Mouse (Mus musculus): ENCODE measurements around the gene Fubp1. TPM values are rescaled to one million over a fixed set of nuclear protein-coding genes. Genes with fewer than 3 reads are reported as not detected.
"Not testable (repeated sequence)": the region's sequence is repeated elsewhere in the genome, so short reads cannot be mapped to it uniquely, and the experiment has no call there.

Gene Fubp1
- polyA plus RNA-seq, 1 experiment, result 406 TPM

GRCm38 (mm10) chr3:152190679-152191477 lies 19.3 kb upstream of the Fubp1 start:
- TF ChIP-seq CTCF (IDR thresholded peaks at IDR 0.05; ENCODE audit: low read depth, low read length) (no peak), EP300 (IDR thresholded peaks at IDR 0.05; ENCODE audit: insufficient read depth, low read depth, low read length) (no peak), POLR2A (IDR thresholded peaks at IDR 0.05; ENCODE audit: insufficient read depth, low read length) (no peak)
- H3K9ac ChIP-seq (ENCODE audit: low read depth, poor library complexity, severe bottlenecking), result no peak overlapping the region
- no peaks in the 10 kb centered on the region for H3K4me1 ChIP-seq (ENCODE audit: control insufficient read depth, insufficient read depth, low read length)
- H3K36me3 ChIP-seq (ENCODE audit: control insufficient read depth, insufficient read depth, low read length, poor library complexity, severe bottlenecking), result no peaks in the 10 kb centered on the region
- no peak overlapping the region for H3K27ac ChIP-seq (ENCODE audit: insufficient read depth, low read length)
- no peak overlapping the region for H3K4me3 ChIP-seq (ENCODE audit: low read depth, low read length)
- H3K27me3 ChIP-seq (ENCODE audit: control insufficient read depth, insufficient read depth, low read length, poor library complexity, severe bottlenecking), result no peaks in the 10 kb centered on the region; the same call in 1 of the 2 replicates
- no peaks in the 10 kb centered on the region for H3K9me3 ChIP-seq (replicated peaks; ENCODE audit: control insufficient read depth, insufficient read depth, low read length, poor library complexity, severe bottlenecking)

GRCm38 (mm10) chr3:152191791-152192237 lies 18.4 kb upstream of the Fubp1 start:
- TF ChIP-seq POLR2A (IDR thresholded peaks at IDR 0.05; ENCODE audit: insufficient read depth, low read length) (no peak), CTCF (IDR thresholded peaks at IDR 0.05; ENCODE audit: low read depth, low read length) (no peak), EP300 (IDR thresholded peaks at IDR 0.05; ENCODE audit: insufficient read depth, low read depth, low read length) (no peak)
- Histone ChIP-seq H3K9ac (ENCODE audit: low read depth, poor library complexity, severe bottlenecking) (no peak overlapping the region), H3K9me3 (replicated peaks; ENCODE audit: control insufficient read depth, insufficient read depth, low read length, poor library complexity, severe bottlenecking) (no peaks in the 10 kb centered on the region), H3K27me3 (ENCODE audit: control insufficient read depth, insufficient read depth, low read length, poor library complexity, severe bottlenecking) (no peaks in the 10 kb centered on the region; the same call in 1 of the 2 replicates), H3K27ac (ENCODE audit: insufficient read depth, low read length) (no peak overlapping the region), H3K4me1 (ENCODE audit: control insufficient read depth, insufficient read depth, low read length) (no peaks in the 10 kb centered on the region), H3K4me3 (ENCODE audit: low read depth, low read length) (no peak overlapping the region), H3K36me3 (ENCODE audit: control insufficient read depth, insufficient read depth, low read length, poor library complexity, severe bottlenecking) (no peaks in the 10 kb centered on the region)

GRCm38 (mm10) chr3:152192238-152192931 lies 17.8 kb upstream of the Fubp1 start:
- no peak overlapping the region for H3K27ac ChIP-seq (ENCODE audit: insufficient read depth, low read length)
- no peak overlapping the region for H3K9ac ChIP-seq (ENCODE audit: low read depth, poor library complexity, severe bottlenecking)
- TF ChIP-seq CTCF (IDR thresholded peaks at IDR 0.05; ENCODE audit: low read depth, low read length), result no peak
- TF ChIP-seq POLR2A (IDR thresholded peaks at IDR 0.05; ENCODE audit: insufficient read depth, low read length), result no peak
- no peak for TF ChIP-seq EP300 (IDR thresholded peaks at IDR 0.05; ENCODE audit: insufficient read depth, low read depth, low read length)

DNA sequence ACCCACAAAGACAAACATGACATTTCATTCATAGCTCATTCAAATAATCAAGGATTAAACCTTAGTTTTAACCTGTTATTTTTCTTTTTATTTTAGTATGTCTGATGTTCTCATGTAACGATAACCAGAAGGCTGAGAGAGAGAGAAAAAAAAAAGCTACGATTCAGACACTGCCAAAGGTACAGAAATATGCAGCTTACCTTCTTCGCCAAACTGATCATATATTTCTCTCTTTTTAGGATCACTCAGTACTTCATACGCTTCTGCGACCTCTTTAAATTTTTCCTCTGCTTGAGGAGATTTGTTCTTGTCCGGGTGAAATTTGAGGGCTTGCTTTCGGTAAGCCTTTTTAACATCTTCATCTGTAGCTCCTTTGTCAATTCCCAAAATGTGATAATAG lies 17.0 kb upstream of the Fubp1 start:
- no peaks in the 10 kb centered on the region for H3K36me3 ChIP-seq (ENCODE audit: control insufficient read depth, insufficient read depth, low read length, poor library complexity, severe bottlenecking)
- H3K4me3 ChIP-seq (ENCODE audit: low read depth, low read length), result no peak overlapping the region
- H3K9me3 ChIP-seq (replicated peaks; ENCODE audit: control insufficient read depth, insufficient read depth, low read length, poor library complexity, severe bottlenecking), result no peaks in the 10 kb centered on the region
- H3K4me1 ChIP-seq (ENCODE audit: control insufficient read depth, insufficient read depth, low read length), result no peaks in the 10 kb centered on the region
- TF ChIP-seq EP300 (IDR thresholded peaks at IDR 0.05; ENCODE audit: insufficient read depth, low read depth, low read length) (no peak), POLR2A (IDR thresholded peaks at IDR 0.05; ENCODE audit: insufficient read depth, low read length) (no peak), CTCF (IDR thresholded peaks at IDR 0.05; ENCODE audit: low read depth, low read length) (no peak)
- no peaks in the 10 kb centered on the region; the same call in 1 of the 2 replicates for H3K27me3 ChIP-seq (ENCODE audit: control insufficient read depth, insufficient read depth, low read length, poor library complexity, severe bottlenecking)
- H3K27ac ChIP-seq (ENCODE audit: insufficient read depth, low read length), result no peak overlapping the region
- peak overlapping the region; percentile 52; the same call in 1 of the 2 replicates for H3K9ac ChIP-seq (ENCODE audit: low read depth, poor library complexity, severe bottlenecking)

More at GRCm38 (mm10) chr3:152192238-152192931, 17.8 kb upstream of the Fubp1 start:
- Histone ChIP-seq H3K36me3 (ENCODE audit: control insufficient read depth, insufficient read depth, low read length, poor library complexity, severe bottlenecking) (no peaks in the 10 kb centered on the region), H3K9me3 (replicated peaks; ENCODE audit: control insufficient read depth, insufficient read depth, low read length, poor library complexity, severe bottlenecking) (no peaks in the 10 kb centered on the region), H3K4me3 (ENCODE audit: low read depth, low read length) (no peak overlapping the region), H3K4me1 (ENCODE audit: control insufficient read depth, insufficient read depth, low read length) (no peaks in the 10 kb centered on the region), H3K27me3 (ENCODE audit: control insufficient read depth, insufficient read depth, low read length, poor library complexity, severe bottlenecking) (no peaks in the 10 kb centered on the region; the same call in 1 of the 2 replicates)

DNA sequence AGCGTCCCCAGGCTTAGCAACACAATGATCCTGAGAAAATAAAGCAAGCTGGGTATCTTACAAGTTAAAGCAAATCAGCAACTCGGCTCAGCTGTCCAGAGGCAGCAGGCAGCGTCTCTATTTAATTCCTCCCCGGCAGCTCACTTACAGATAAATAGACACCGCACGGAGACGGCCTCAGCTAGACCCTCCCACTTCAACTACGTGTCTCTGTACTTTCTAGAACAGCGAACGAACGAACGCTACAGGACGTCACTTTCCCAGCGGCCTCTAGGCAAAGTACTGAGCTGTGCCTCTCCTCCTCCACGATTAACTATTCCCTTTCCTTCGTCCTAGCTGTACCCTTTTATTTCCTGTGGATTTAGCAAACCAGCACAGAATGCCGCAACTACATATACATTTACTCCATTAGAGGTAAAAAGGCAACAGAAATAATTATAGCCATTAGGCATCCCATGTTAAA lies 16.6 kb upstream of the Fubp1 start:
- TF ChIP-seq CTCF (IDR thresholded peaks at IDR 0.05; ENCODE audit: low read depth, low read length) (no peak), POLR2A (IDR thresholded peaks at IDR 0.05; ENCODE audit: insufficient read depth, low read length) (no peak), EP300 (IDR thresholded peaks at IDR 0.05; ENCODE audit: insufficient read depth, low read depth, low read length) (no peak)
- H3K36me3 ChIP-seq (ENCODE audit: control insufficient read depth, insufficient read depth, low read length, poor library complexity, severe bottlenecking), result no peaks in the 10 kb centered on the region
- no peaks in the 10 kb centered on the region for H3K9me3 ChIP-seq (replicated peaks; ENCODE audit: control insufficient read depth, insufficient read depth, low read length, poor library complexity, severe bottlenecking)
- H3K27me3 ChIP-seq (ENCODE audit: control insufficient read depth, insufficient read depth, low read length, poor library complexity, severe bottlenecking), result no peaks in the 10 kb centered on the region; the same call in 1 of the 2 replicates
- H3K4me3 ChIP-seq (ENCODE audit: low read depth, low read length), result no peak overlapping the region
- H3K9ac ChIP-seq (ENCODE audit: low read depth, poor library complexity, severe bottlenecking), result peak overlapping the region; percentile 52; the same call in 1 of the 2 replicates
- H3K27ac ChIP-seq (ENCODE audit: insufficient read depth, low read length), result no peak overlapping the region
- H3K4me1 ChIP-seq (ENCODE audit: control insufficient read depth, insufficient read depth, low read length), result no peaks in the 10 kb centered on the region

- not testable (repeated sequence) for H3K27me3 ChIP-seq (ENCODE audit: control insufficient read depth, insufficient read depth, low read length, poor library complexity, severe bottlenecking); H3K4me3 ChIP-seq (ENCODE audit: low read depth, low read length); H3K9me3 ChIP-seq (replicated peaks; ENCODE audit: control insufficient read depth, insufficient read depth, low read length, poor library complexity, severe bottlenecking); H3K4me1 ChIP-seq (ENCODE audit: control insufficient read depth, insufficient read depth, low read length); H3K9ac ChIP-seq (ENCODE audit: low read depth, poor library complexity, severe bottlenecking); H3K36me3 ChIP-seq (ENCODE audit: control insufficient read depth, insufficient read depth, low read length, poor library complexity, severe bottlenecking); H3K27ac ChIP-seq (ENCODE audit: insufficient read depth, low read length)
Measured at GRCm38 (mm10) chr3:152197246-152197645, 13.0 kb upstream of the Fubp1 start.

Data from ES-Bruce4 (cell line).